Mouse (Mus musculus) urinary bladder, postnatal 4 days (tissue): ENCODE measurements around the gene Mdh2.
A peak's percentile ranks its signal among the peaks of the same experiment; 100 is the strongest.

Experiments
- DNase-seq, 2 experiments: peaks; one replicate each; pipeline ENCODE4 v3.0.0; 2021 to 2022; ENCODE audit warnings: low spot score in 2 of 2

The Mdh2 gene

GRCm38 (mm10) chr5:135776546-135776945, 1.7 kb upstream of the Mdh2 start:
- no peak for DNase-seq

DNA sequence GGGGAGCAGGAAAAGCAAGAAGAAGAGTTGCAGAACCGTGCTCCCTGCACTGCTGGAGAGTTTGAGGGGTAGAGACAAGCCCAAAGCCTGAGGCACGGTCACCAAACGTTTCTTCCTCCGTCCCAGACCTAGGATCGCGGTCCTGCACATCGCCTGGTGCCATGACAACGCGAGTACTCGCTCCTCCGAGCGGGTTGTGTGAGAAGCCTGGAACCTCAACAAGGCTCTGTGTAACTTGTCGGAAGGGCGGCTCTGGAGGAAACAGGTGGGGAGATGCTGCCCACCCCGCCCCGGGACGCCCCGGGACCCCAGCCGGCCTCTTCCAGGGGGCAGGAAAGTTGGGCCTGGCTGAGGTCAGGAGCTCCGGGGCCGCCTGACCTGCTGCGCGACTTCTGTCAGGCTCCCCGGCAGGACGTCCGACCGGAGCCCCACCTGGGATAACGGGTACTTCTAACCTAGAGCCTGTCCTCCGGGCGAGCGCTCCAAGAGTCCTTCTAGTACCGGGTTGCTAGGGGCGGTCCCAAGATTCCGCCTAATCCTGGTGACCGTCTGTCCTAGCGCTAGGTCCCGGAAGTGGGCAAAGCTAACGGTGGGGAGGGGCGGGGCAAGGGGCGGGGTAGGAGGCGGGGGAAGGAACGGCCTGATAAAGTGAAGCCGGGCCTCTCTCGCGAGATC, 347 bp upstream of the Mdh2 start, which contains the start of gene Styxl1:
Gene Styxl1, minus strand, starts transcription at position 590 of the 675 bp plus-strand sequence.
- peak in 1 of 2 experiments; percentile 64 for DNase-seq

GRCm38 (mm10) chr5:135780331-135780730, 2.1 kb downstream of the Mdh2 start:
- no peak for DNase-seq

GRCm38 (mm10) chr5:135782901-135783300, 4.6 kb downstream of the Mdh2 start:
- no peak for DNase-seq

GRCm38 (mm10) chr5:135793996-135794858, 15.9 kb downstream of the Mdh2 start:
- peak; percentile 80 to 91 for DNase-seq

- DNase-seq, result no peak
These were observed 16.5 kb downstream of the Mdh2 start for GRCm38 (mm10) chr5:135794859-135795181.

- DNase-seq, result no peak
These were observed 21.5 kb downstream of the Mdh2 start for GRCm38 (mm10) chr5:135799746-135800145.

DNA sequence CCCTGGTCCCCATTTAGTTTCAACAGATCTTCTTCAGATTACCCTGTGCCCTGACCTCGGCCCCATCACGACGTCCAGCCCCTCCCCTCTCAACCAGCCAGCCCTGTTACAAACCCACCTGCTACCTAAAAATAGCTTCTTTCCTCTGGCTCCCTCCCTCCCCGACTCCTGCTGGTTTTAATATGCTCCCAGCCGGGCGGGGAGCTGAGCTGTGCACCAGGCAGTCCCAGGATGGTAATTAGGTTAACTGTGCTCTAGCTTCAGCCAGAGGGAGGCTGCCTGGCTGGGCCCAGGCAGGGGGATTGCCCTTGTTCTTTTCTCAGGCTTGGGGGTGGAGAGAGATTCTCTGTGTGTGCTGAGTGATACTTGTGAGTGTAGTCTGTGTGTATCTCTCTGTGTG, 22.6 kb downstream of the Mdh2 start:
- DNase-seq, result no peak

GRCm38 (mm10) chr5:135802641-135803040, 24.4 kb downstream of the Mdh2 start:
- no peak for DNase-seq

- DNase-seq, result no peak
These were observed 24.9 kb downstream of the Mdh2 start for GRCm38 (mm10) chr5:135803135-135803534.

GRCm38 (mm10) chr5:135803676-135804075, 25.4 kb downstream of the Mdh2 start:
- no peak for DNase-seq

- no peak for DNase-seq
These were observed 26.5 kb downstream of the Mdh2 start for GRCm38 (mm10) chr5:135804735-135805134.

GRCm38 (mm10) chr5:135806555-135807262, 28.4 kb downstream of the Mdh2 start, which contains the start of gene Srrm3:
Gene Srrm3 (plus strand): TSS chr5:135806890.
- DNase-seq, result peak; percentile 80 to 95

DNA sequence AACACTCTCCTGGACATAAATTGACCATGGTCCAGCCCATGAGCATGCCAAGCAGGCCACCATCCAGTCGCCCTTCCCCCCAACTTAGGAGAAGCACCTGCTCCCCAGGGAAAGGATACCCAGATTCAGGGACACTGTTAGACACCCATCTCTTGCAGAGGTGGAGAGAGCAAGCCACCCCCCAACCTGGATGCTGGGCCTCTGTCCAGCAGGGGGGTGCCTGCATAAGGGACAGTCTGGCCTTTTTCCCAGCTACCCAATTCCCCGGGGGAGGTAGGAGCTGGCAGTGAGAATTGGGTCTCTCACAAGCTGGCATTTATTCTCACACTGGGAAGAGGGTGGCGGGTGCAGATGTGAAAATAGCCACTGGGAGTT, 29.0 kb downstream of the Mdh2 start:
- DNase-seq, result no peak

GRCm38 (mm10) chr5:135812991-135813390, 34.7 kb downstream of the Mdh2 start:
- no peak for DNase-seq

DNA sequence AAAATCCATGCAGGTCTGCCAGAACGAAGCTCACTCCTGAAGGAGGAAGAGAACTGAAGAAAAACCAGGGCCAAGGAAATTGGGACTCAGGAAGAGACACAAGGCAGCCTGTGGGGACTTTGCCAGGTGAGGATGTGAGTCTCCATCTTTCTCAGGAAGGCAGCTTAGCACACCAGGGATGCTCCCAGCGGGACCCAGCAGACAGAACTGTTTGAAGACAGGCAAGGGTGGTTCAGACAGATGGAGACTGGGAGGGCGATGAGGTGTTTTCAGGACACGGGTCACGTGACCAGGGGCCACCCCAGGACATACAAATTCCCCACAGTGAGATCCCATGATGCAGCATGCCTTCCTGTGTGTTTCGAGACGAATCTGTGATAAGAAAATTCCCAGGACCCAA, 40.2 kb downstream of the Mdh2 start:
- no peak for DNase-seq

GRCm38 (mm10) chr5:135822316-135822944, 44.1 kb downstream of the Mdh2 start:
- no peak for DNase-seq

GRCm38 (mm10) chr5:135824517-135824916, 46.2 kb downstream of the Mdh2 start:
- no peak for DNase-seq

- DNase-seq, result no peak
These were observed 47.9 kb downstream of the Mdh2 start for GRCm38 (mm10) chr5:135826225-135826624.

GRCm38 (mm10) chr5:135829381-135829780, 51.1 kb downstream of the Mdh2 start:
- DNase-seq, result no peak

GRCm38 (mm10) chr5:135832729-135833128, 54.4 kb downstream of the Mdh2 start:
- no peak for DNase-seq
